Mouse (Mus musculus) kidney, adult 2 months (tissue): ENCODE results near the gene Mxd3.

ENCODE experiments used
- CTCF ChIP-seq: fragments of 200-500 bp; conservative IDR thresholded peaks from 2 replicates; pipeline ENCODE4 v1.5.1; 2011; ENCODE audit warnings: low read depth, mild to moderate bottlenecking, control low read depth, low read length, moderate library complexity, mixed read lengths; ENCODE audit not compliant: insufficient read depth, insufficient read length
- POLR2A ChIP-seq: fragments of 200-500 bp; IDR thresholded peaks from one replicate; pipeline ENCODE4 v1.6.1; 2011; ENCODE audit warnings: low read depth, low read length, control low read depth

- TF ChIP-seq CTCF (no peak), POLR2A (no peak)
Measured at GRCm38 (mm10) chr13:55335701-55336100, 6.1 kb upstream of the Mxd3 start.
